Mouse (Mus musculus) frontal cortex, postnatal 36 days (tissue): ENCODE data around the gene Tomm20l.
A peak's percentile ranks its signal among the peaks of the same experiment; 100 is the strongest.
"Not testable (repeated sequence)": the region's sequence is repeated elsewhere in the genome, so short reads cannot be mapped to it uniquely, and the experiment has no call there.

ENCODE experiments used
- DNase-seq, 2 experiments: peaks; one replicate each; pipeline ENCODE4 v3.0.0; 2022; ENCODE audit warnings: low spot score in 2 of 2

The Tomm20l gene

DNA sequence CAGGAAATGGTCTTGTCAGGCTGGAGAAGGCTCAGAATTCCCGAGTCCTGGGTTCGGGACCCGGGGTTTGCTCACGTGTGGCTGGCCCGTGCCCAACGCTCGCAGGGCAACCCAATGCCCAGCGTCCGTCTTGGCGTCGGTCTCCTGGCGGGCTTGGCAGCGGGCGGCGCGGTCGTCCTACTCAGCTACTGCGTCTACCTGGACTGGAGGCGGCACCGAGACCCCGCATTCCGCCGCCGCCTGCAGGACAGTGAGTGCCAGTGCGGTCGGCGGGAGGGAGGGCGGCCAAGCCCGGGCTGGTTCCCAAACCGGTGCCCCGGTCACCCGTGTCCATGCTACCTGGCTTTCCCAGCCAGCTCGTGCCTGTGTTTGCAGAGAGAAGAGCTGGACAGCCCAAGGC lies at the start of gene Tomm20l:
Gene Tomm20l (plus strand): TSS at position 98 of the 400 bp plus-strand sequence.
- no peak for DNase-seq

GRCm38 (mm10) chr12:71069846-71070245 lies 41.4 kb upstream of the Tomm20l start:
- no peak for DNase-seq

- DNase-seq = no peak
These were observed 39.2 kb upstream of the Tomm20l start for GRCm38 (mm10) chr12:71072048-71072447.

DNA sequence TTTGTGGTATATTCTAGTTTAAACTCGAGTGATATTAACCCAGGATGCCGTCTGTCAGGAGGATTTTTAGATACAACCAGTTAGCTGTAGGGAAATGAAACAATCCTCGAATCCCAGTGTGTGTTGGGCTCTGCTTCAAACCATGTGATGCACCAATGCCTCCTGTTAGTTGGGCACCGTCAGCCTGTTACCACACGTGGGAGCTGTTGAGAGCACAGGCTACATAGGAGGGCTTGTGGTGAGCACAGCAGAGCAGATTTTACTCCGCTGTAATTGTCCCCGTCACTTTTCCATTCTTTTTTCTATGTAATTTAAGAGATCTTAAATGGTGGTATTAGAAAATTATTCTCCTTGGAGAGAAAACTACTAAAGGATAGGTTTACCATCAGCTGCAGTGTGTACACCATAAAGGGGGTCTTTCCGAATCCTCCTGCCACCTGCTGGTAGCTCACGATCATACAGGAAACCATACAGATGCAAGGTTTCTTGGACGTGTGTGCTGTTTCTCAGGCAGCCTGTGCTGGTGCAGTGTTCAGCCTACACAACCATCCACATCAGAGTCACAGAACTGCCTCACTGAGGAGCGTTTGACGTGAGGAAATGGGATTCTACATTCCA lies 38.0 kb upstream of the Tomm20l start:
- DNase-seq = peak; percentile 17 to 41

DNA sequence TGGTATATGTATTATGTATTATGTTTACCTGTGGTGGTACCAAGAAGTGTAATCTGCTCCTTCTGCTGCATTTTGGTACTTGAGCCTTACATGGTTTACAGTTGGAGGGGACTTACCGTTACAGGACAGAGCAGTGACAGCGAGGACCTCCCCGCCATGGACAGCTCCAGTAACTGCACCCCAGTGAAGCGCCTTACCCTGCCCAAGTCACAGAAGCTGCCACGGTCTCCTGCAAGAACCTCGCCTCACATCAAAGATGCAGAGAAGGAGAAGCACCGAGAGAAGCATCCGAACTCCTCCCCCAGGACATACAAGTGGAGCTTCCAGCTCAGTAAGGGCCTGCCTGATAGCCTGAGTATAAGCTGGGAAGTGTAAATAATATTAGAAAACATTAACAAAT lies 24.9 kb upstream of the Tomm20l start:
- DNase-seq = no peak

DNA sequence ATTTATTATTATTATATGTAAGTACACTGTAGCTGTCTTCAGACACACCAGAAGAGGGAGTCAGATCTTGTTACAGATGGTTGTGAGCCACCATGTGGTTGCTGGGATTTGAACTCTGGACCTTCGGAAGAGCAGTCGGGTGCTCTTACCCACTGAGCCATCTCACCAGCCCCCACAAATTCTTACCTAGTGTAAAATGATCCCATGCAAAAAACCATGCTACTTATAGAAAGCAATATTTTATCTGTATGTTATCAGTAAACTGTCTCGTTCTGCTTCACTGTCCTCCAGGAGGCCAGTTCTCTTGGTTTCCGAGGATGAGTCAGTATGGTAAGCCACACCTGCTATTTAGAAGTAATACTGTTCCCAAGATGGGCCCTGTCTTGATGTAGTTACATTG lies 7.0 kb upstream of the Tomm20l start:
- DNase-seq = not testable (repeated sequence)

- no peak for DNase-seq
These were observed 3.9 kb upstream of the Tomm20l start for GRCm38 (mm10) chr12:71107216-71107771.

DNA sequence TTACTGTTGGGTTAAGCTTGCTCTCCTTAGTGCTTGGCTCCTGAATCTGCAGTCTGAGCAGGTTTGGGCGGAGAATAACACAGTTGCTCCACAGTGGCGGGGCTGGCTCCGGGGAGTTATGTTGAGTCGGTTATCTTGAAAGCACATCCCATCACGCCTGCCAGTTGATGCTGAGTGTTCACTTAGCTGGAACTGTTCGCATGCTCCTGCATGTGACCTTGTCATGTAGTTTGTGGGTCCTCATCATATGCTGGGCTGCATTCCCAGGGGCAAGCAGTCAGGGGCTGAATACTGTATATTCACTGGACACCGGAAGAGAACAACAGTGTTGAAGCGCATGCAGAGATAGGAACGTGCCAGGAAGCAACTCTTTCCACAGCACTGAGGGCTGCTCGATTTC lies 1.8 kb downstream of the Tomm20l start:
- DNase-seq = no peak

GRCm38 (mm10) chr12:71113675-71114288 lies 2.6 kb downstream of the Tomm20l start:
- peak; percentile 56 to 75 for DNase-seq

GRCm38 (mm10) chr12:71116411-71116810 lies 5.2 kb downstream of the Tomm20l start:
- DNase-seq = no peak

GRCm38 (mm10) chr12:71122731-71123130 lies 11.5 kb downstream of the Tomm20l start:
- no peak for DNase-seq

GRCm38 (mm10) chr12:71123286-71123685 lies 12.1 kb downstream of the Tomm20l start:
- DNase-seq = no peak

GRCm38 (mm10) chr12:71135581-71135980 lies 24.4 kb downstream of the Tomm20l start:
- DNase-seq = no peak

DNA sequence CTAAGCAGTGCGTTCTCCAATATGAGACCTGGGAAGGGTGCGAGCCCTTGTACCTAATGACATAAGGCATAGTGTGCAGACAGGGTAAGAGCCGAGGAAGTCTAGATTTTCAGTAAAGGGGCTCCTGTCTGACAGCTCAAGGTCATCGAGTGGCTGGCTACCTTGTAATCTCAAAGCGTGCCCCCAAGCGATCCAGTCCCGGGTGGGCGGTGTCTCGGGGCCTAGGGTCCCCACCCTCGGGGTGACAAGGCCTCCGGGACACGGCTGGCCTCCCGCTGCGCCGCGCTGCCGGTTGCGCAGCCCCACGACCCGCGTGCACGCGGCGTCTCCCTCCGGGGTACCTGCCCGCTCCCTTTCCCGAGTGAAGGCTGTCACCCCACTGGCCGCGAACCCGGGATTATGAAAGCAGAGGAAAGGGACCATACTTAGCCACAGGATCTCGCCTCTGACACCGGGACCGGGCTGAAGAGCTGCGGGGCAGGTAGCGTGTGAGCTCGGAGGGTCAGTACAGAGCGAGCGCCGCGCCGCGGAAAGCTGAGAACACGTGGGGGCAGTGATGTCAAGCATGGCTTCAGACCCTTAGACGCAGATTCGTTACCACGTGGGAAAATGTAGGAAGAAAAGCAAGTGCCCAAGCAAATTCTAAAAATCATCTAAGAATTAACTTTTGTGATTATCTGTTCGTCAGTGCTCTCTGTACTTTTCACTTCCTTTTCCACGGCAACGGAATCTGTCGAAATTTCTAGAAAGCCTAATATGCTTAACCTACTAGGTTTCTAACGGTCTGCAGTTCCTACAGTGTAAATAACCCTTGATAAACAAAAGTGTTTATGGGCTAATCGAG lies 25.1 kb downstream of the Tomm20l start, which contains the start of the genes Timm9 and 2700049A03Rik:
Gene Timm9 (minus strand): TSS at position 555 of the 844 bp plus-strand sequence.
Gene 2700049A03Rik (plus strand): TSS at position 719 of the 844 bp plus-strand sequence.
- peak; percentile 88 to 90 for DNase-seq

DNA sequence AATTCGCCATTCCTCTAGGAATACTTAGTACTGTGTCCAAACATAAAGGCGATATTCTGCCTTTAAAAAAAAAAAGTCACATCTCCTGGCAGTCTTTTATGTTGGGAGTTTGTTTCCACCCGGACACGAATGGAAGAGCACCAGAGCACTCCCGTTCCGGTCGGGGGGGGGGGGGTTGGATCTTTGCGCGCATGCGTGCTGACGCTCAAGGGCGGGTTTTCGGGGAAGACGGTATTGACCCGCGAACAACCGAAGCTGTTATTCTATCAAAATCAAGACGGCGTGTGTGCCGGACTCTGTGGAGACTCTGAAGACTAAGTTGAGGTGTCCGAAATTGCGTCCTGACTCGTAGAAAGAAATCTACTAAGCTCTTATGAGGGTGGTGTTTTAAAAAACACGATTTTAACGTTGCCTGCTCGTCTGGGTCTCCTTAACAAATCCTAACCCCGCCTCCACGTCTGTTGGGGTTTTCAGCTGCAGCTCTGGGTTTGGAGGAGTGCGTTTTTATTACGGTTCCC lies 25.8 kb downstream of the Tomm20l start:
- DNase-seq = peak; percentile 71 to 74

GRCm38 (mm10) chr12:71137686-71138085 lies 26.5 kb downstream of the Tomm20l start:
- no peak for DNase-seq

DNA sequence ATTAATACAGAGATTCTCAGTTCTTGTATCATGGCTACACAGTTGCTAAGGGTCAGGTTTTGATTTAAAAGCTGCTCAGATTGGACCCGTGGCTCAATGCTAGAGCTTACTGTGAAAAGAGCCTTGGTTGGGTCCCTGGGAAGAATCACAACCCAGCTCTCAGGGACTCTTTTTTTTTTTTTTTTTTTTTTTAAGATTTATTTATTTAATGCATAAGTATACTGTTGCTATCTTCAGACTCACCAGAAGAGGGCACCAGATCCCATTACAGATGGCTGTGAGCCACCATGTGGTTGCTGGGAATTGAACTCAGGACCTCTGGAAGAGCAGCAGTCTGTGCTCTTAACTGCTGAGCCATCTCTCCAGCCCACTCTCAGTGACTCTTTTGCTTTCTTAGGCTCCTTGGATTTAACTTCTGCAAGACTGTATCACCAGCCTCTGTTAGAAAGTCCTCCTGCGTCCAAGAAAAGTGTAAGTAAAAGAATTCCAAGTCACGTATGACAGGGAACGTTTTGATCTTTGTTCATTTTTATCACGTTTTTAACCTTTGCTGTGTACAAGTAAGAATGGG lies 28.1 kb downstream of the Tomm20l start:
- no peak for DNase-seq

DNA sequence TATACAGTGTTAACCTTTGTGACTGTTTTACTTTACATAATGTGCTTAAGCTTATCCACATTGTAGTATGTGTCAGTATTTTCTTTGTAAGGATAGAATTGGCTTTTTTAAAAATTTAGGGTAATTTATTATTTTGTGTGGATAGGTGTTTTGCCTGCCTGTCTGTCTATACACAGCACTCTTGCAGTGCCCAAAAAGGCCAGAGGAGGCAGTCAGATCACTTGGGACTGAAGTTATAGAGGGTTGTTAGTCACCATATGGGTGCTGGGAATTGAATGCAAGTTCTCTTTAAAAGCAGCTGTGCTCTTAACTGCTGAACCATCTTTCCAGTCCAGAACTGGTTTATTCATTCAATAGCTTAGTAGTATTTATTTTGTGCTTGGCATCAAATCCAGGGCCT lies 30.0 kb downstream of the Tomm20l start:
- DNase-seq = no peak

- DNase-seq = peak in 1 of 2 experiments; percentile 48
These were observed 36.4 kb downstream of the Tomm20l start for GRCm38 (mm10) chr12:71147641-71148040.

DNA sequence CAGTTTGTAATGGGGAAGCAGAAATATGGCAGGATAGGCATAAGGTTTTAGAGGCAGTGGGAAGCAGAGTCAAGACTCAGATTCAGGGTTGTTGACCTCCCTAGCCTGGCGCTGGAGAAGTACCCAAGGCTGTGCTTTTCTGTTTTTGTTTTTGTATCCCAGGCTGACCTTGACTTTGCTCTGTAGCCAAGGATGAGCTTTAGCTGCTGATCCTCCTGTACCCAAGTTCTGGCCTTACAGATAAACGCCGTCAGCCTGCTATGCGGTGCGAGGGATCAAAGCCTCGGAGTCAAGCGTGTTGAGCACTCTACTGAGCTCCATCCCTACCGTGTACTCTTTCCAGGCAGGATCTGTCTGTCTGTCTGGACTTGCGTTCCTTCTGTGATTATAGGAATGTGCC lies 37.6 kb downstream of the Tomm20l start:
- DNase-seq = no peak

- DNase-seq = no peak
These were observed 38.2 kb downstream of the Tomm20l start for GRCm38 (mm10) chr12:71149456-71149855.

GRCm38 (mm10) chr12:71150167-71150566 lies 38.9 kb downstream of the Tomm20l start:
- no peak for DNase-seq
